Mouse (Mus musculus) adrenal gland, adult 10 weeks (tissue): ENCODE measurements around the gene Serpina3j. TPM values are rescaled to one million over a fixed set of nuclear protein-coding genes. Genes with fewer than 3 reads are reported as not detected.

ENCODE experiments used
- polyA plus RNA-seq: library from polyadenylated mRNA; stranded (reverse); fragments of 350-450 nt; fragmentation: Illumina TruSeq; extraction: RNeasy Lipid Tissue Mini Kit (QIAGEN cat#74804); gene quantifications from one replicate; pipeline ENCODE4 v1.2.3, GENCODE M21; 2014; ENCODE audit warnings: low read depth, low replicate concordance

The Serpina3j gene
- polyA plus RNA-seq, result not detected

DNA sequence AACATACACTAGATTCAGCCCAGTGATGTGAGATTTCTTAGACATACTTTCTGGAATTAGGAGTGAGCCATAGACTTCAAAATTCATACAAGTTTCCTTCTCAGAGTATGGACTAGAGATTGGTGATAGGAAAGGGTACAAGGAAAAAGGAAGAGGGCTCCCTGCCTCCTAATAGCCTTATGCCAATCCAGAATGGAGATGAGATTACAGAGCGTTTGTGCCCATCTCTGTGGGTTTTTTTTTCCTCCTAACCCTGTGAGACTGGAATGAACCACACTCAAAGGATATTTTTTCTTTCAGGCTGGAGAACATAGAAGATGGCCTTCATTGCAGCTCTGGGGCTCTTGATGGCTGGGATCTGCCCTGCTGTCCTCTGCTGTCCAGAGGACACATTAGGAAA, at the start of gene Serpina3j:
Gene Serpina3j, plus strand, starts transcription at position 301 of the 400 bp plus-strand sequence.

DNA sequence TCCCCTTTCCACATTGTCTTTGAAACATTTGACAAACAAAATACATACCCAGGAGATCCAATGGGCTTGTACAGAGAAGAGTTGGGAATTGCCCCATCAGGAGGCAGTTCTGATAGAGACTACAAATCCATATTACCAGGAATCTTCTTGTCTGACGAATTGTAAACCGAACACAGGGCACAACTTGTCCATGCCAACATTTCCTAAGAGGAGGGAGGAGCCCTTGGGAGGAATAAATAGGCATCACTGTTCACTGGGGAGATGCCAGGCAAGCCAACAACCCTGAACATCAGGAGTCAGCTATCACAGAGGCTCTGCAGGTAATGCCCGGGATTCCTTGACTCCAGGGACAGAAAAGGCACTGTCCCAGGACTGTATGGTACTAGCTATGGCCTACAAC, 23.9 kb downstream of the Serpina3j start, which contains the start of the genes Serpina3k and Serpina3m:
Gene Serpina3k, plus strand, starts transcription at position 261 of the 400 bp plus-strand sequence.
Gene Serpina3m, plus strand, starts transcription at position 261 of the 400 bp plus-strand sequence.

Other genes starting within 250 kb of the Serpina3j start
- 0.52 TPM for gene Serpina5, start 213.4 kb upstream of the Serpina3j start, polyA plus RNA-seq
- not detected for gene Serpina3a, start 201.8 kb upstream of the Serpina3j start, polyA plus RNA-seq
- 0.58 TPM for gene Serpina3b, start 186.6 kb upstream of the Serpina3j start, polyA plus RNA-seq
- gene Serpina3c, start 160.7 kb upstream of the Serpina3j start, polyA plus RNA-seq, result 9.7 TPM
- 0.58 TPM for gene Serpina3f, start 100.0 kb upstream of the Serpina3j start, polyA plus RNA-seq
- 3.3 TPM for gene Serpina3g, start 78.3 kb upstream of the Serpina3j start, polyA plus RNA-seq
- not detected for gene Serpina3i, start 51.4 kb upstream of the Serpina3j start, polyA plus RNA-seq
- 0.64 TPM for gene Serpina3k, start 23.9 kb downstream of the Serpina3j start, polyA plus RNA-seq
- gene Serpina3m, start 23.9 kb downstream of the Serpina3j start, polyA plus RNA-seq, result not detected
- gene Serpina3n, start 92.2 kb downstream of the Serpina3j start, polyA plus RNA-seq, result 2.9 TPM
- gene Gsc, start 158.8 kb downstream of the Serpina3j start, polyA plus RNA-seq, result not detected